Mouse (Mus musculus) olfactory bulb, adult 2 months (tissue): ENCODE data around the gene Hnrnpd.

Experiments used
- CTCF ChIP-seq: fragments of 200-500 bp; IDR thresholded peaks from 2 replicates; pipeline ENCODE4 v1.5.1; 2012; ENCODE audit warnings: low read depth, mild to moderate bottlenecking, low read length, moderate library complexity; ENCODE audit not compliant: insufficient read depth
- POLR2A ChIP-seq: fragments of 200-500 bp; IDR thresholded peaks from 2 replicates; pipeline ENCODE4 v1.6.1; 2012; ENCODE audit warnings: mild to moderate bottlenecking, low read depth, low read length, moderate library complexity; ENCODE audit not compliant: insufficient read depth

- TF ChIP-seq CTCF (no peak), POLR2A (no peak)
Measured at GRCm38 (mm10) chr5:100020089-100020488, 41.4 kb upstream of the Hnrnpd start.
